Mouse (Mus musculus): ENCODE data around the gene D11Wsu47e. TPM values are rescaled to one million over a fixed set of nuclear protein-coding genes. Genes with fewer than 3 reads are reported as not detected.

D11Wsu47e gene
- polyA plus RNA-seq, 1 experiment from 2014 or later: 8.7 TPM

DNA sequence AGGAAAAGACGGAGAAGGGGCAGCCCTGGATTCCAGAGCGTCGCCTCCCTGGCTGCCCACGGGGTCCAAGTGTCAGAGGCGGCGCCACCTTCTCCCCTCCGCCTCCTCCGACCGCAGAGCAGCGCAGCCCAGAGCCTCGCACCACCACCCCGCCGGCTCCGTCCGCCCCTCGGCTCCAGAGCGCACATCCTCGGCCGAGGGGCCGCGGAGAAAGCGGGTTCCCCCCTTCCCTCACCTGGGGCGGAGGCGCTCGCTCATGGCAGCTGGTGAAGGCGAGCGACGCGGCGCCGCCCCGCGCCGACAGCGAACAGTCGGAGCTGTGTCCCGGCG, 620 bp upstream of the D11Wsu47e start:
- WGBS: 0% methylated on average over 25 of the region's 38 CpGs
- Histone ChIP-seq H3K9me3 (ENCODE audit: control insufficient read depth, low read length) (no peaks in the 10 kb centered on the region), H3K27me3 (ENCODE audit: control insufficient read depth, insufficient read depth, low read length) (no peaks in the 10 kb centered on the region), H3K36me3 (ENCODE audit: control insufficient read depth, insufficient read depth, low read length) (peaks cover under 1% of the 10 kb centered on the region; the same call in 1 of the 2 replicates), H3K4me2 (replicated peaks; ENCODE audit: low read depth) (peak overlapping the region; percentile 88), H3K9ac (ENCODE audit: low read length) (peak overlapping the region; percentile 92), H3K4me1 (replicated peaks; ENCODE audit: control insufficient read depth, insufficient read depth) (peaks cover 3% of the 10 kb centered on the region; the same call in 1 of the 2 replicates), H3K4me3 (ENCODE audit: low read depth, low read length) (peak overlapping the region; percentile 95), H3K27ac (replicated peaks) (peak overlapping the region; percentile 97)
- ATAC-seq (ENCODE audit: low FRiP score, low TSS enrichment): peak; percentile 58
- TF ChIP-seq EP300 (optimal IDR thresholded peaks at IDR 0.05): no peak
- DNase-seq (ENCODE audit: low spot score): no peak

DNA sequence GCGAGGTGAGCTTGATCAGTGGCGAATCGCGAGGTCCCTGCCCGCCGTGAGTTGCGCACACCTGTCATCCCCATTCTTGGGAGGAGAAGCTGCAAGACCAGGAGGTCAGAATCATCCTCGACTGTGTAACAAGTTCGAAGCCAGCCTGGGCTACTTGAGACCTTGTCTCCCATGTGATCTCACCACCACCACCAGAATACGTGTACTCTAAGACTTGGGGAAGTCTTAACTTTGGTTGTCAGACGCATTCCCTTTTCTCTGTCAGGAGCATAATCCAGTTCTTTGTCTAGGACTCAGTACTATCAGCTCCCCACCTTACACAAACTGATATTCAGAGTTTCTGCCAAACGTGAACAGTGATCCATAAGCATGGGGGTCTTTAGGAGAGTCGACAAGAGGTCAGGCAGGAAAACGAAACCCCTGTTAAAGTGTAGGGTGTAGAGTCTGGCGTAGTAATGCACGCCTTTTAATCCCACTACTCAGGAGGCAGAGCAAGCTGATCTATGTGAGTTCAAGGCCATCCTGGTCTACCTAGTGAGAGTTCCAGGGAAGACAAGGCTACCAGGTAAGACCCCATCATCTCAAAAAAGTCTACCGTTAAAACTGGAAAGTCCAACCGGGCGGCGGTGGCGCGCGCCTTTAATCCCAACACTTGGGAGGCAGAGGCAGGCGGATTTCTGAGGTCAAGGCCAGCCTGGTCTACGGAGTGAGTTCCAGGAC, 655 bp downstream of the D11Wsu47e start:
- no peak for TF ChIP-seq EP300 (optimal IDR thresholded peaks at IDR 0.05)
- TF ChIP-seq CTCF (IDR thresholded peaks at IDR 0.05; ENCODE audit: low read depth): no peak
- DNase-seq (ENCODE audit: low spot score) (no peak), ATAC-seq (ENCODE audit: low FRiP score, low TSS enrichment) (no peak)
- peak overlapping the region; percentile 88 for H3K4me2 ChIP-seq (replicated peaks; ENCODE audit: low read depth)
- H3K36me3 ChIP-seq (ENCODE audit: control insufficient read depth, insufficient read depth, low read length): peaks cover 5% of the 10 kb centered on the region
- no peaks in the 10 kb centered on the region for H3K27me3 ChIP-seq (ENCODE audit: control insufficient read depth, insufficient read depth, low read length)
- peak overlapping the region; percentile 97 for H3K27ac ChIP-seq (replicated peaks)
- H3K9ac ChIP-seq (ENCODE audit: low read length): peak overlapping the region; percentile 92
- H3K9me3 ChIP-seq (ENCODE audit: control insufficient read depth, low read length): no peaks in the 10 kb centered on the region
- peak overlapping the region; percentile 95 for H3K4me3 ChIP-seq (ENCODE audit: low read depth, low read length)
- H3K4me1 ChIP-seq (replicated peaks; ENCODE audit: control insufficient read depth, insufficient read depth): peaks cover 3% of the 10 kb centered on the region; the same call in 1 of the 2 replicates
- 36% methylated on average over 25 of the region's 25 CpGs for WGBS

DNA sequence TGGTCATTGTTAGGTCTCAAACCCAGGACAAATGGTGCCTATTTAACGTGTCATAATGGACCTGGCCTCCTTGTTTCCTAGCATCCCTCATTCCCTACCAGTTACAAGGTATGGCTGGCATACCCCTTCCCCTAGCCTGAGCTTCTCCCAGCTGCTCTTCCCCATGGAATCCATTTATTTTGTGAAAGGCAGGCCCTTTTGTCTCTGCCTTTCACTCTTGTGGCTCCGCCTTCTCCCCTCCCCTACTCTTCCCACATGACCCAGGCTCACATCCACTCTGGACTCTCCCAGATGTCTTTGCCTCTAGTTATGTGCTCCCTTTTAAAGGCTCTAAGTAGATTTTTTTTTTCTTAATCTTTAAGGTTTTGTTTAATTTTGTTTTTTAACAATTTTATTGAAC, 2.8 kb downstream of the D11Wsu47e start:
- Histone ChIP-seq H3K4me2 (replicated peaks; ENCODE audit: low read depth) (no peak overlapping the region), H3K4me3 (ENCODE audit: low read depth, low read length) (no peak overlapping the region), H3K27ac (replicated peaks) (no peak overlapping the region), H3K9ac (ENCODE audit: low read length) (no peak overlapping the region), H3K9me3 (ENCODE audit: control insufficient read depth, low read length) (no peaks in the 10 kb centered on the region), H3K27me3 (ENCODE audit: control insufficient read depth, insufficient read depth, low read length) (no peaks in the 10 kb centered on the region), H3K4me1 (replicated peaks; ENCODE audit: control insufficient read depth, insufficient read depth) (0 out of 2 replicates have a peak, but pooled peaks cover 3% of the 10 kb centered on the region), H3K36me3 (ENCODE audit: control insufficient read depth, insufficient read depth, low read length) (peaks cover 7% of the 10 kb centered on the region)
- WGBS: 71% methylated on average over 2 of the region's 2 CpGs
- TF ChIP-seq EP300 (optimal IDR thresholded peaks at IDR 0.05) (no peak), CTCF (IDR thresholded peaks at IDR 0.05; ENCODE audit: low read depth) (no peak)
- DNase-seq (ENCODE audit: low spot score) (no peak), ATAC-seq (ENCODE audit: low FRiP score, low TSS enrichment) (no peak)

DNA sequence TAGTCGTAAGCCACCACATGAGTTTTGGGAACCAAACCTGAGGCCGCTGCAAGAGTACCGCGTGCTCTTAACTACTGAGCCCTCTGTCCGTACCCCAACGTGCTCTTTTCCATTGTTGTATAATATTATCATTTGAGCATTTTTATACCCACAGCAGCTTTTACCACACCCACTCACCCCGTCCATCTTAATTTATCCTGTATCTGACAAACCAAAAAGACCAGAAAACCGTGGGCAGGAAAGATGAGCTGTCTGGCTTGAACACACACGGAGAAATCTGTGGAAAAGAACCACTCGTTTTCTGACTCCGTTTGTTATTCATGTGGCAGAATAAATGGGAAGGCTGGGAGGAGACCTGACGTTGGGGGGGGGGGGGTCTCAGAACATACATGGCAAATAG, 6.3 kb downstream of the D11Wsu47e start:
- WGBS: 79% methylated on average over 12 of the region's 12 CpGs
- no peak overlapping the region for H3K4me2 ChIP-seq (replicated peaks; ENCODE audit: low read depth)
- H3K9me3 ChIP-seq (ENCODE audit: control insufficient read depth, low read length): no peaks in the 10 kb centered on the region
- ATAC-seq (ENCODE audit: low FRiP score, low TSS enrichment) (no peak), DNase-seq (ENCODE audit: low spot score) (no peak)
- H3K36me3 ChIP-seq (ENCODE audit: control insufficient read depth, insufficient read depth, low read length): peaks cover 21% of the 10 kb centered on the region
- H3K4me3 ChIP-seq (ENCODE audit: low read depth, low read length): no peak overlapping the region
- TF ChIP-seq CTCF (IDR thresholded peaks at IDR 0.05; ENCODE audit: low read depth): no peak
- no peak for TF ChIP-seq EP300 (optimal IDR thresholded peaks at IDR 0.05)
- no peak overlapping the region for H3K27ac ChIP-seq (replicated peaks)
- H3K4me1 ChIP-seq (replicated peaks; ENCODE audit: control insufficient read depth, insufficient read depth): no peaks in the 10 kb centered on the region
- no peak overlapping the region; the same call in 1 of the 2 replicates for H3K9ac ChIP-seq (ENCODE audit: low read length)
- H3K27me3 ChIP-seq (ENCODE audit: control insufficient read depth, insufficient read depth, low read length): no peaks in the 10 kb centered on the region

DNA sequence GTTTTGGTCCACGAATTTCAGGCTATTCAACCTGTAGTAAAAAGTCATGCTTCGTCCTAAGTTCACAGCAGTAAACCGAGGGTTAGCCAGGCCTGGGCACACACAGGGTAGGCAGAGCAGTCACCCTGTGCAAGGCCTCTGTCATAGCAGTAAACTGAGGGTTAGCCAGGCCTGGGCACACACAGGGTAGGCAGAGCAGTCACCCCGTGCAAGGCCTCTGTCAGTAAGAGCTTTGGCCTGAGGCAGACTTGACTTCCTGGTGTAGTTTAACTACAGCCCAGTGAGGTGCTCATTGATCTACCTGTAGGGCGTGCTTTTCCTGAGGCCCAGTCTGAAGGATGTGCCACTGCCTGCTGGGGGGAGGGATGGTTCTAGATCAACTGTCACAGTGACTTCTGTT, 7.1 kb downstream of the D11Wsu47e start:
- Histone ChIP-seq H3K27me3 (ENCODE audit: control insufficient read depth, insufficient read depth, low read length) (no peaks in the 10 kb centered on the region), H3K4me1 (replicated peaks; ENCODE audit: control insufficient read depth, insufficient read depth) (no peaks in the 10 kb centered on the region), H3K4me2 (replicated peaks; ENCODE audit: low read depth) (no peak overlapping the region), H3K4me3 (ENCODE audit: low read depth, low read length) (no peak overlapping the region), H3K27ac (replicated peaks) (no peak overlapping the region), H3K9me3 (ENCODE audit: control insufficient read depth, low read length) (no peaks in the 10 kb centered on the region), H3K36me3 (ENCODE audit: control insufficient read depth, insufficient read depth, low read length) (peaks cover 21% of the 10 kb centered on the region), H3K9ac (ENCODE audit: low read length) (no peak overlapping the region; the same call in 1 of the 2 replicates)
- peak; percentile 23 for DNase-seq (ENCODE audit: low spot score)
- WGBS: 77% methylated on average over 5 of the region's 5 CpGs
- peak; percentile 51 for ATAC-seq (ENCODE audit: low FRiP score, low TSS enrichment)
- TF ChIP-seq CTCF (IDR thresholded peaks at IDR 0.05; ENCODE audit: low read depth): no peak
- no peak for TF ChIP-seq EP300 (optimal IDR thresholded peaks at IDR 0.05)

DNA sequence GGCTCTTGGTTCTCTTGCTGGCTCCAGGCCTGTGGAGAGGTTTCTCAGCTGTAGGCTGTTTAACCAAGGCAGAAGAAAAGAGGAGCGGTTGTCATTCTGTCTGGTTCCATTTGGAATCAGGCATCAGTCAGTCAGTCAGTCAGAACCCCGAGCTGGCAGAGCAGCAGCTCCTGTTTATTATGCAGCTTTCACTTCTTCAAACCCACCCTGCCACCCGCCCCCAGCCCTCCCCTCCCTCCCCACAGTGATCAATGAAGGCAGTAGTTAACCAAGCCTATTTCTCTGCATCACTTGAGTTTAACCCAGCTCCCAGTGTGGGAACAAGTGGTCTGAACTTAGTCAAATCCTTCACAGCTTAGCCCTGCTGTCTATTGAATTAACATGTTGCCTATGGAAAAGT, 7.6 kb downstream of the D11Wsu47e start:
- Histone ChIP-seq H3K4me1 (replicated peaks; ENCODE audit: control insufficient read depth, insufficient read depth) (no peaks in the 10 kb centered on the region), H3K9me3 (ENCODE audit: control insufficient read depth, low read length) (no peaks in the 10 kb centered on the region), H3K36me3 (ENCODE audit: control insufficient read depth, insufficient read depth, low read length) (peaks cover 21% of the 10 kb centered on the region), H3K27ac (replicated peaks) (no peak overlapping the region), H3K4me3 (ENCODE audit: low read depth, low read length) (no peak overlapping the region), H3K9ac (ENCODE audit: low read length) (no peak overlapping the region), H3K27me3 (ENCODE audit: control insufficient read depth, insufficient read depth, low read length) (no peaks in the 10 kb centered on the region), H3K4me2 (replicated peaks; ENCODE audit: low read depth) (no peak overlapping the region)
- ATAC-seq (ENCODE audit: low FRiP score, low TSS enrichment) (no peak), DNase-seq (ENCODE audit: low spot score) (no peak)
- 54% methylated on average over 3 of the region's 3 CpGs for WGBS
- TF ChIP-seq CTCF (IDR thresholded peaks at IDR 0.05; ENCODE audit: low read depth) (no peak), EP300 (optimal IDR thresholded peaks at IDR 0.05) (no peak)
